Mouse (Mus musculus) liver, adult 2 months (tissue): ENCODE data around the gene Gm28269. TPM values are rescaled to one million over a fixed set of nuclear protein-coding genes. Genes with fewer than 3 reads are reported as not detected.

Source experiments
- DNase-seq: peaks from one replicate; pipeline ENCODE4 v3.0.0-alpha.2; 2011; ENCODE audit warnings: low read depth, low spot score; ENCODE audit errors: extremely low read depth
- H3K27ac ChIP-seq: fragments of 200-500 bp; replicated peaks from 2 replicates; pipeline ENCODE4 v1.5.1; 2012; ENCODE audit warnings: low read depth, mild to moderate bottlenecking, control low read depth, inconsistent platforms, low read length; ENCODE audit not compliant: insufficient read depth
- H3K27me3 ChIP-seq: fragments of 200-500 bp; 2 replicates; pipeline ENCODE4 v1.6.1; 2012; ENCODE audit warnings: mild to moderate bottlenecking, moderate library complexity, low read length, inconsistent platforms; ENCODE audit not compliant: control insufficient read depth, insufficient read depth
- H3K36me3 ChIP-seq: fragments of 200-500 bp; 2 replicates; pipeline ENCODE4 v1.6.1; 2012; ENCODE audit warnings: low read length, inconsistent platforms; ENCODE audit not compliant: control insufficient read depth, insufficient read depth
- H3K4me1 ChIP-seq: fragments of 200-500 bp; 2 replicates; pipeline ENCODE4 v1.6.1; 2011; ENCODE audit warnings: low read length; ENCODE audit not compliant: control insufficient read depth, insufficient read depth
- H3K4me3 ChIP-seq: fragments of 200-500 bp; 2 replicates; pipeline ENCODE4 v1.5.1; 2011; ENCODE audit warnings: low read depth, mild to moderate bottlenecking, control low read depth, low read length, moderate library complexity; ENCODE audit not compliant: insufficient read depth
- H3K79me2 ChIP-seq: fragments of 200-500 bp; 2 replicates; pipeline ENCODE4 v1.6.1; 2012; ENCODE audit warnings: inconsistent platforms, mild to moderate bottlenecking, low read length, moderate library complexity; ENCODE audit not compliant: control insufficient read depth, insufficient read depth
- H3K9ac ChIP-seq: fragments of 200-500 bp; 2 replicates; pipeline ENCODE4 v1.6.1; 2012; ENCODE audit warnings: low read depth, mild to moderate bottlenecking, control low read depth, inconsistent platforms, low read length
- CTCF ChIP-seq: fragments of 200-500 bp; IDR thresholded peaks from 2 replicates; pipeline ENCODE4 v1.5.1; 2011; ENCODE audit warnings: low read depth, low read length, control low read depth
- POLR2A ChIP-seq: fragments of 200-500 bp; IDR thresholded peaks from 2 replicates; pipeline ENCODE4 v1.6.1; 2011; ENCODE audit warnings: low read length, control low read depth; ENCODE audit not compliant: insufficient read depth; ENCODE audit errors: extremely low read depth
- WGBS: fragments of 180-500 bp; shearing (Covaris S2); methylation state at CpG from one replicate; pipeline ENCODE4 v1.1.7; 2018; 5-methylcytosine and 5-hydroxymethylcytosine counted together
- polyA plus RNA-seq: library from polyadenylated mRNA; depleted of rRNA; stranded (reverse); fragments of >200 nt; gene quantifications from 2 replicates; pipeline ENCODE4 v1.2.3, GENCODE M21; 2012; rRNA removed
- total RNA-seq: library from RNA; depleted of rRNA; stranded (reverse); fragments of >200 nt; gene quantifications from 2 replicates; pipeline ENCODE4 v1.2.3, GENCODE M21; 2014; rRNA removed

The Gm28269 gene
- total and polyA plus RNA-seq, 2 experiments: not detected

DNA sequence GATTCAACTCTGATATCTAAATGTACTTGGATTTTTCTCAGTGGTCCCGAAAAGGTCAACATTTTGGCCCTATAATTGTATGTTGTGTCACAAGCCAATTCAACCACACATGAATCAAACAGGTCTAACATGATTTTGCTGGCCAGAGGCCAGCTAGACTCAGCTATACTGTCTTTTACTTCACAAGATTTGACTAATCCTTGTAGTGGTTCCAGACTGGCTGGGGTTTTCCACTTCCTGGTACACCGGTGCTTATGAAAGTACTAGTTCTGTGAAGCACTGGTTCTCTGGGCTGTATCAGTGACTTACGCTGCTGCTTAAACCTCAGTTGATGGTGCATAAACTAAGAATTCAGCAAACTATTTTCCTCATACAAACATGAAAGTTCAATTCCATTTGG is 49.2 kb downstream of the Gm28269 start:
- Histone ChIP-seq H3K4me1 (no peaks in the 10 kb centered on the region), H3K79me2 (no peaks in the 10 kb centered on the region), H3K4me3 (no peak overlapping the region), H3K36me3 (no peaks in the 10 kb centered on the region), H3K27ac (no peak overlapping the region), H3K9ac (no peak overlapping the region), H3K27me3 (no peaks in the 10 kb centered on the region)
- WGBS: 87% methylated on average over 3 of the region's 3 CpGs
- TF ChIP-seq CTCF (no peak), POLR2A (no peak)
- no peak for DNase-seq

GRCm38 (mm10) chrX:21695220-21695619 is 49.7 kb downstream of the Gm28269 start:
- TF ChIP-seq CTCF (no peak), POLR2A (no peak)
- H3K36me3 ChIP-seq: no peaks in the 10 kb centered on the region
- no peak overlapping the region for H3K4me3 ChIP-seq
- H3K27me3 ChIP-seq: no peaks in the 10 kb centered on the region
- no peak overlapping the region for H3K27ac ChIP-seq
- DNase-seq: no peak
- H3K4me1 ChIP-seq: no peaks in the 10 kb centered on the region
- no peaks in the 10 kb centered on the region for H3K79me2 ChIP-seq
- 70% methylated on average over 6 of the region's 6 CpGs for whole genome bisulfite sequencing
- no peak overlapping the region for H3K9ac ChIP-seq

Other genes starting within 250 kb of the Gm28269 start
- gene Slc6a14, start 30.2 kb downstream of the Gm28269 start, total RNA-seq: not detected in 2 replicates
- 0.02 and 0.04 TPM in 2 replicates for gene Slc6a14, start 30.2 kb downstream of the Gm28269 start, polyA plus RNA-seq